Mouse (Mus musculus) megakaryocyte, embryonic 14.5 days (primary cell): ENCODE results near the gene Glp2r. TPM values are rescaled to one million over a fixed set of nuclear protein-coding genes. Genes with fewer than 3 reads are reported as not detected.

Experiments used
- H3K27me3 ChIP-seq: replicated peaks from 2 replicates; pipeline ENCODE3; 2012; ENCODE audit warnings: inconsistent platforms
- H3K36me3 ChIP-seq: replicated peaks from 2 replicates; pipeline ENCODE3; 2012; ENCODE audit warnings: low read length, inconsistent platforms, mixed read lengths
- H3K4me1 ChIP-seq: 2 replicates; pipeline ENCODE4 v1.6.1; 2012; ENCODE audit warnings: inconsistent platforms
- H3K4me3 ChIP-seq: replicated peaks from 2 replicates; pipeline ENCODE3; 2012; ENCODE audit warnings: moderate library complexity, mild to moderate bottlenecking, inconsistent platforms
- H3K9me3 ChIP-seq: 2 replicates; pipeline ENCODE4 v1.6.1; 2012; ENCODE audit warnings: inconsistent platforms
- FLI1 ChIP-seq: IDR thresholded peaks from 2 replicates; pipeline ENCODE4 v1.6.1; 2012; ENCODE audit warnings: low read length, inconsistent platforms, mixed read lengths
- GATA1 ChIP-seq: IDR thresholded peaks from 3 replicates; pipeline ENCODE4 v1.6.1; 2012; ENCODE audit warnings: mixed read lengths, low read length, inconsistent platforms, borderline replicate concordance
- polyA plus RNA-seq: library from polyadenylated mRNA; stranded (reverse); fragments of >175 nt; gene quantifications from 2 replicates; pipeline ENCODE4 v1.2.3, GENCODE M21; 2012; ENCODE audit warnings: low replicate concordance; ENCODE audit not compliant: insufficient read depth

Gene Glp2r
- polyA plus RNA-seq, 1 experiment: not detected

- Histone ChIP-seq H3K4me1 (peaks cover 4% of the 10 kb centered on the region), H3K36me3 (no peaks in the 10 kb centered on the region), H3K9me3 (no peaks in the 10 kb centered on the region), H3K4me3 (no peak overlapping the region), H3K27me3 (peaks cover 5% of the 10 kb centered on the region)
- TF ChIP-seq GATA1 (no peak), FLI1 (no peak)
These were observed 19.2 kb upstream of the Glp2r start for GRCm38 (mm10) chr11:67790182-67790581.

- Histone ChIP-seq H3K4me3 (no peak within 1 kb of the TSS), H3K36me3 (no peaks in the 10 kb centered on the region), H3K27me3 (peaks cover 14% of the 10 kb centered on the region), H3K4me1 (no peaks in the 10 kb centered on the region), H3K9me3 (no peaks in the 10 kb centered on the region)
- TF ChIP-seq FLI1: no peak
- TF ChIP-seq GATA1: no peak
These were observed 3.4 kb upstream of the Glp2r start, which contains the start of gene Gsg1l2 for GRCm38 (mm10) chr11:67774379-67774778. Gene Gsg1l2, plus strand, starts transcription at chr11:67774608.

- H3K9me3 ChIP-seq: no peaks in the 10 kb centered on the region
- no peak for TF ChIP-seq FLI1
- TF ChIP-seq GATA1: no peak
- no peaks in the 10 kb centered on the region for H3K36me3 ChIP-seq
- no peak overlapping the region for H3K4me3 ChIP-seq
- peaks cover 9% of the 10 kb centered on the region for H3K27me3 ChIP-seq
- H3K4me1 ChIP-seq: no peaks in the 10 kb centered on the region
These were observed 1.6 kb upstream of the Glp2r start for GRCm38 (mm10) chr11:67772577-67772976.

- no peaks in the 10 kb centered on the region for H3K9me3 ChIP-seq
- TF ChIP-seq FLI1: no peak
- no peak for TF ChIP-seq GATA1
- H3K4me3 ChIP-seq: no peak overlapping the region
- peaks cover 11% of the 10 kb centered on the region for H3K27me3 ChIP-seq
- no peaks in the 10 kb centered on the region for H3K36me3 ChIP-seq
- H3K4me1 ChIP-seq: no peaks in the 10 kb centered on the region
These were observed 738 bp upstream of the Glp2r start for GRCm38 (mm10) chr11:67771691-67772090.

- no peak overlapping the region for H3K4me3 ChIP-seq
- no peaks in the 10 kb centered on the region for H3K9me3 ChIP-seq
- H3K36me3 ChIP-seq: no peaks in the 10 kb centered on the region
- TF ChIP-seq GATA1: no peak
- TF ChIP-seq FLI1: no peak
- no peaks in the 10 kb centered on the region for H3K4me1 ChIP-seq
- peaks cover 3% of the 10 kb centered on the region for H3K27me3 ChIP-seq
These were observed 13.4 kb downstream of the Glp2r start for GRCm38 (mm10) chr11:67757373-67758167.

GRCm38 (mm10) chr11:67756287-67756686 is 14.7 kb downstream of the Glp2r start:
- Histone ChIP-seq H3K27me3 (peaks cover 3% of the 10 kb centered on the region), H3K4me3 (no peak overlapping the region), H3K36me3 (no peaks in the 10 kb centered on the region), H3K4me1 (no peaks in the 10 kb centered on the region), H3K9me3 (no peaks in the 10 kb centered on the region)
- TF ChIP-seq FLI1 (no peak), GATA1 (no peak)

GRCm38 (mm10) chr11:67741569-67741968 is 29.4 kb downstream of the Glp2r start:
- TF ChIP-seq FLI1 (no peak), GATA1 (no peak)
- Histone ChIP-seq H3K4me3 (no peak overlapping the region), H3K4me1 (no peaks in the 10 kb centered on the region), H3K27me3 (peaks cover 2% of the 10 kb centered on the region), H3K36me3 (no peaks in the 10 kb centered on the region), H3K9me3 (no peaks in the 10 kb centered on the region)

- Histone ChIP-seq H3K27me3 (peaks cover 2% of the 10 kb centered on the region), H3K4me3 (no peak overlapping the region), H3K9me3 (peaks cover 1% of the 10 kb centered on the region; the same call in 1 of the 2 replicates), H3K36me3 (no peaks in the 10 kb centered on the region), H3K4me1 (no peaks in the 10 kb centered on the region)
- TF ChIP-seq FLI1: no peak
- no peak for TF ChIP-seq GATA1
These were observed 32.0 kb downstream of the Glp2r start for GRCm38 (mm10) chr11:67738846-67739490.

GRCm38 (mm10) chr11:67738345-67738744 is 32.6 kb downstream of the Glp2r start:
- Histone ChIP-seq H3K4me3 (no peak overlapping the region), H3K9me3 (peaks cover 6% of the 10 kb centered on the region; the same call in 1 of the 2 replicates), H3K4me1 (no peaks in the 10 kb centered on the region), H3K36me3 (no peaks in the 10 kb centered on the region), H3K27me3 (peaks cover 2% of the 10 kb centered on the region)
- TF ChIP-seq FLI1: no peak
- no peak for TF ChIP-seq GATA1

GRCm38 (mm10) chr11:67734597-67734996 is 36.4 kb downstream of the Glp2r start:
- Histone ChIP-seq H3K36me3 (no peaks in the 10 kb centered on the region), H3K27me3 (peaks cover 5% of the 10 kb centered on the region), H3K4me3 (no peak overlapping the region), H3K9me3 (peaks cover 9% of the 10 kb centered on the region; the same call in 1 of the 2 replicates), H3K4me1 (no peaks in the 10 kb centered on the region)
- TF ChIP-seq GATA1 (no peak), FLI1 (no peak)
